Mouse (Mus musculus): ENCODE measurements around the gene Acvr1.

Acvr1 gene

DNA sequence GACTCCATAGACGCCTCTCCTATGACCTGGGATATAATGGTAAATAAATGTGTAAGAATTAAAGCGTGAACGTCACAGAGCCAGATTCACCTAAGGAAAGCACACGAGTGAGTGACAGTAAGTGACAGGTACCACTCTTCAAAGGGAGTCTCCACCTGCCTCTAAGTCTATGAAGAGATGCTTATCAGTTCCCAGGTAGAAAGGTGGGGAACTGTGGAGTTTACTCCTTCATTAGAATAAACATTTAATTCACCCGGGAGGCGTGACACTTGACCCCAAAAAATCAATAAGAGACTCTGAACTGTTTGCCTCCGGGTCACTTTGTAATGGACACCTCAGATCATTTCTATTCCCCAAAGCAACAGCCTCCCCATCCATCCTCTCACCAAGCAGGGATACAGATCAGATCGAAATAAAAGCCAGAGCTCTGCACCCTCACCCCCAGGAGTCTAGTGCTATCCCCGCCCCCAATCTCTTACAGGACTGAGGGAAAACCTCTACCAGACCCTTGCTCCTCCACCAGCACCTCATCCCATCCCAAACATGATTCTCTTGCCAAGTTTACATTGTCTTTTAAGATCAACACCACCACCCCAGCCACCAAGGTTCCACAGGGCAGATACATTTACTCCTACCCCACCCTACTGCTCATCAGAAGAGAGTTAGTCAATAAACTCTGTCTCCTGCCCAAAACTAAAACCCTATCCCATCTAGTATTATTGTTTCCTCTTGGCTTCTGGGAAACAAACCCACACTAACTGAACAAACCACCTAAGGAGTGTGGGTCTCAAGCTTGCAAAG is 9.7 kb downstream of the Acvr1 start:
- DNase-seq (ENCODE audit: low read depth, low spot score), result no peak

- DNase-seq (ENCODE audit: low read depth, low spot score), result no peak
Measured at GRCm38 (mm10) chr2:58552296-58552695, 14.7 kb downstream of the Acvr1 start.

- DNase-seq (ENCODE audit: low read depth, low spot score), result no peak
Measured at GRCm38 (mm10) chr2:58551866-58552265, 15.1 kb downstream of the Acvr1 start.

GRCm38 (mm10) chr2:58550488-58550887 is 16.5 kb downstream of the Acvr1 start:
- no peak for DNase-seq (ENCODE audit: low read depth, low spot score)

DNA sequence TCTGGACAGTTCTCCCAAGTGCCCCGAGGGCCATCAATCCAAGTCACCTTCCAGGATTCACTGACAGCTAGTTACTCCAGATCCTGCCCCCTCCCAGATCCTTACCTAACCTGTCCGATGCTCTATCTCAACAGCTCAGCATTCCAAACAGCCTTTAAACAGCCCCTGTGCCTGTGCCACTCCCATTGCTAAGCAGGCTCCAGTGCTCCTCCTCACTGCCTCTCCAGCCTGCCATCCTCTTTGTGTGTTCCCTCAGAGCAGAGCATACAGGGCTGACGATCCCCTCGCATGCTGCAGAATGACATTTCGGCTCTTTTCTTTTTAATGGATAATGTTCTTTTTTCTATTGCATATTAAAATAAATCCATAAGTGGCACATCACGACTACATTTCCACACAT is 17.0 kb downstream of the Acvr1 start:
- no peak for DNase-seq (ENCODE audit: low read depth, low spot score)

GRCm38 (mm10) chr2:58548943-58549342 is 18.0 kb downstream of the Acvr1 start:
- DNase-seq (ENCODE audit: low read depth, low spot score), result no peak

GRCm38 (mm10) chr2:58546264-58546663 is 20.7 kb downstream of the Acvr1 start:
- DNase-seq (ENCODE audit: low read depth, low spot score), result no peak

DNA sequence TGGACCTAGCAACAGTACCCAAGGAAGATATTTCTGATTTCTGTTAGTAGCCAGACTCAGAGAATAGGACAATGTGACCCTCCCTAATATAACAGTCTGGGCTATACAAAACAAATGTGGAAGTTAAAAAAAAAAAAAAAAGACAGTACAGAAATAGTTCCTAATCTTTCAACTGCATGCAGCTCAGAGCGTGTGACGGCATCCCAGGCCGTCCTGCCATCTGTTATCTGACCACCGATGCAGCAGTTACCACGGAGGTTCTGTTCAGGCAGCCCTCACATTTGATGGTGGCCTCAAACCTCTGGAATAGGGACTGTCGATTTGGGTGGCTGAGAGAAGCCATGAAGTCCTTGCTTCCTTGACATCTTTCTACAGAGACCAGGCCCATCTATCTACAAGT is 22.6 kb downstream of the Acvr1 start:
- no peak for DNase-seq (ENCODE audit: low read depth, low spot score)

- DNase-seq (ENCODE audit: low read depth, low spot score), result no peak
Measured at GRCm38 (mm10) chr2:58543252-58543651, 23.7 kb downstream of the Acvr1 start.

- no peak for DNase-seq (ENCODE audit: low read depth, low spot score)
Measured at GRCm38 (mm10) chr2:58538196-58538595, 28.8 kb downstream of the Acvr1 start.

DNA sequence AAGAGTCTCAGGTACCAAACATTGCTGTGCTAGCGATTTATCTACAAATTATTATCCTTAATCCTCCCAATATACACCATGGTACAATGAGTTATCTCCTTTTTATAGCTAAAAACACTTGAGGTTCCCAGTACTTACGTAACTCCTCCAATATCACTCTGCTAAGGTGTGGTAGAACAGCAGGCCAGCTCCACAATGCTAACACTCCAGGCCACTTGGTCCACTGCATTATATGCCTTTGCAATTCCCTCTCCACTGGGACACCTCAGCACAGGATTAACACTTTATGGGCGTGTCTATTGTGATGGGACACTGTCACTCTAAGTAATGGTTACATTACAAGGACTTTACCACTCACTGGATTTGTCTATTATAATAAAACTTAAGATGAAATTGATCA is 30.2 kb downstream of the Acvr1 start:
- no peak for DNase-seq (ENCODE audit: low read depth, low spot score)

GRCm38 (mm10) chr2:58535233-58535632 is 31.7 kb downstream of the Acvr1 start:
- no peak for DNase-seq (ENCODE audit: low read depth, low spot score)

DNA sequence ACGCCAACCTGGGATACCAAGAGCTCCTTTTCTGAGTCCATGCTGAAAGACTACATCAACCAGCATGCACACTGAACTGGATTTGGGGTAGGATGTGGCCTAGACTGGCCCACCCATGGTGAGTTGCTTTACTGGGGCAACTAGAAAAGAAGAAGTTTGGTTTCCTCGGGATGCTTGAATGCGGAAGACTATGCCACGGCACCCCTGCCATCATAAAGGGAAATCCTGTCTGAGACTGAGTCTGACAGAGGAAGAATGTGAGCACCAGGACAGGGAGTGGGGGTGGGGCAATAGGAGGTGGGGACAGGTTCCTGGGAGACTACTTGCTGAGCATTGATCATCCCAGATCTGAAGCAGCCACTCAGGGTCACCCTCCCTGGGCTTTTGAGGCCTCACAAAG is 32.6 kb downstream of the Acvr1 start:
- no peak for DNase-seq (ENCODE audit: low read depth, low spot score)

DNA sequence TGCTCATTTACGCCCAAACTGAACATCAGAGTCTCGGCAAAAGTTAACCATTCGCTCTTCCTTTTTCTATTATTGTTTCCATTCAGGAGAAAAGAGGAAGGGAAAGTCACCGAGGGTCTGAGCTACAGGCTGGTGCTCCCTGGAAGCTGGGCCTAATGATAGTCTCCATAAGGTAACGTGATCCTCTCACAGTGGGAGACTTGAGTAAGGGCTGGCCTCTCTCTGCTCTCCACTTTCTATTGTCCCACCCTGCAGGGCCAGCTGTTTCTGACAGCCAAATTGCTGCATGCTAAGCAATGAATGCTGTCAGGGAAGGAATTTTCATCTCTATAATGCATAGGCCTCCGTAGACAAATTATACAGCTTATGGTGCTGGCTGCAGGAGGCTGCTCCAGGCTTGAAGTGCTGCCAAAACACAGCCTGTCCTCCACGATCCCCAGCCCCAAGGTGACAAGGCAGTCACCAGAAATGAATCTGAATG is 33.4 kb downstream of the Acvr1 start:
- no peak for DNase-seq (ENCODE audit: low read depth, low spot score)

GRCm38 (mm10) chr2:58532260-58532850 is 34.6 kb downstream of the Acvr1 start:
- DNase-seq (ENCODE audit: low read depth, low spot score), result peak; percentile 88

DNA sequence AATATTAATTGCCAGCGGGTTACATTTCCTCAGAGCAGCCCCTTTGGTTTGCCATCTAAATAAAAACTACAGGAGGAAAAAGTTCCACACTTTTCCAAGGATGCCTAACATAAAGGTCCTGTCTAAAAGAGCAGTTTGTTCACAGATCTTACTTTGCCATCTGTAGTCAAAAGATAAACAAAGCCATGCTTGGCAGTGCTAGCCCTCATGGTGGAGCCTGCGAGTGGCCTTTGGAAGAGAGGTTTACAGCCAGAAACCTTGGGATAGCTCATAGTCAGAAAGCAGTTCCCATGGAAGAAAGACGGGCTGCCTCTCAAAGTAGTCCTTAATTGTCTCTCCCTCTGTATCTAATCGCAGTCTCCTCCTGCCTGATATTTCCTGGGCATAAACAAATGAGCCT is 36.4 kb downstream of the Acvr1 start:
- no peak for DNase-seq (ENCODE audit: low read depth, low spot score)

DNA sequence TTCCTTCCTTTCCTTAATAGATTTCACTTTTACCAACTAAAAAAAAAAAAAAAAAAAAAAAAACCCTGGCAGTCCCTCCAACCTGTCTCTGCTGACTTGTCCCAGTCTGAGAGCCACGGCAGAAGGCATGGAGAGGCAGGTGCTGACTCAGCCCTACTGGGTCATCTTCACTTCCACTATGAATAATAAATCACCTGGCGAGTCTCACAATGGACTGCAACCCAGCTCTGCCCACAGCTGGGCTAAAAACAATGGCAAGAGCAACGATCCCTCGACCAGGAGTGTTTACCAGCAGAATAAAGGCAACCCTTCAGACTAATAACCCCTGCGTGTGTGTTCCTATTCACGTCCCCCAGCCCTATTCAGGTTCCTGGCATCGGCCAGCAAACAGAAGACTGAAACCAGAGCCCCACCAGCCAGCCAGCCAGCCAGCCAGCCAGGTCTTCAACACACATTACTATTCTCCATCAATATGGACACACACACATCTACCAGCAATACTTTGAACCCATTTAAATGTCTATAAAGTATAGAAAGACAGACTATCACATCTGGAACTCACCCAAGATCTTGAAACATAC is 37.0 kb downstream of the Acvr1 start:
- no peak for DNase-seq (ENCODE audit: low read depth, low spot score)

GRCm38 (mm10) chr2:58529384-58529783 is 37.6 kb downstream of the Acvr1 start:
- no peak for DNase-seq (ENCODE audit: low read depth, low spot score)

DNA sequence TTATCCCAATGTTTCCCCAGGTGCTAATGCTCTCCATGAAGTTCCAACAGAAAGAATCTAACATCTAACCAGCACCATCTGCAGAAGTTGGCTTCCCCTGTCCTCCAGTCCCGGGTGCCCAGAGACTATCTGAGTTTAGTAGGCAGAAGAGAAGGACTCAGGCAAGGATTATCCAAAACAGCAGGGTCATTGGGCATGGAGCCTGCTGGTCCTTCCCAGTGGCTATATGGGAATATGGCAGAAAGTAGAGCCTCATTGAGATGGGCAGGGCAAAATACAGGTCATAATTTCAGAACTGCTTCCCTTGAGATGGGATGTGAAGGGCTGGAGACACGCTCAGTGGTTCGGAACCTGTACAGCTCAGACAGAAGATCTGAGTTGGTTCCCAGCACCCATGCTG is 39.2 kb downstream of the Acvr1 start:
- DNase-seq (ENCODE audit: low read depth, low spot score), result no peak

- no peak for DNase-seq (ENCODE audit: low read depth, low spot score)
Measured at GRCm38 (mm10) chr2:58524356-58524755, 42.6 kb downstream of the Acvr1 start.

DNA sequence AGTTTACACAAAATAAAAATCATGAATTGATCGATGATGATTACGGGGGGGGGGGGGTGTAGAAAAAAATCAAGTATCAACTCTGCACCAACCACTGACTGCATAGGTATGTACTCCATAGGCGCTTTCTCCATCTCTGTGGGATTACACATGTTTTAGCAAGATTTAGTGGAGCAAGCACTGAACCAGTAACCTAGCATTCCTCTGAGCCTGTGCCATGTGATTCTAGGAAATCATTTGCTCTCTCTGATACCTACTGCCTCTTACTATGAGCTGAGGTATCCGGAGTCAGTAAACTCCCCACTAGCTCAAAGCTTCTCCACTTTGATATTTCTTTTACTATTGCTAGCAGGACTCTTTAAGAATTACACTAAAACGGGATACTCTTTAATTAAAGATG is 43.1 kb downstream of the Acvr1 start:
- DNase-seq (ENCODE audit: low read depth, low spot score), result no peak

DNA sequence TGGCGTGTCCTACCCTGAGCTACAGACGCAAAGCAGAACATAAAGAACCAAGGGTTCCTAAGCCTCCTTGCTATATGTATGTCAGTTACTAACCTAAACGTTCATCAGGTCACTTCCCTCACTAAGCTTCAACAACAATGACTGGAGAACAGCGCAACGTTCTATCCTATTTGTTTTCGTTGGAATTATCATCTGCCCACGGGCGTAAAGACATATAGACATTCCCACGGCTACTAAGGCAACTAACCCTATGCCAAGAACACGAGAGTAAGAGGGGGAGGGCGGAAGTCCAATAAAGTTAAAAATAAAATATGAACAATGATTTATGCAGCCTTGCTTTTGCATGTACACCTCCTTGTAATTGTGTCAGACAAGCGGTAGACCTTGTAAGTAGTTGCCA is 43.9 kb downstream of the Acvr1 start:
- no peak for DNase-seq (ENCODE audit: low read depth, low spot score)

DNA sequence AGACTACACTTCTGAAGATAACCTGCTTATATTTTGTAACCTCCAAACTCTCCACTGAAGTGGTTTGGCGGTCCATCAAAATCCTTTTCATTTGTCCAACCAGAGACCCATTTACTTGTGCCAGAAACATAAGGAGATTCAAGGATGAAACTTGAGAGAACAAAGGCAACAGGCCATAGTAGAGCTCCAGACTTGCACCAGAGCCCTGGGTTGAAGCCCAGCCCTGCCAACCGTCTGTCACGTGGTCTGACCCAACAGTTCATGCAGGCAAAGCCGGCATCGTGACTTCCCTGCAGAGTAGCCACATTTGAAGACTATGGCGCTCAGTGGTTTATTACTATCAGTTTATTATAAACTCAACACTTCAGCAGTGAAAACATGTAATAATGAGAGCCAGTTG is 45.3 kb downstream of the Acvr1 start:
- DNase-seq (ENCODE audit: low read depth, low spot score), result no peak
